Mouse (Mus musculus) liver, postnatal 0 days (tissue): ENCODE measurements around the gene Coq4. TPM values are rescaled to one million over a fixed set of nuclear protein-coding genes. Genes with fewer than 3 reads are reported as not detected.

ENCODE experiments used
- ATAC-seq: fragments of 200-750 bp; cut with Nextera tagmentation; 2 replicates; pipeline ENCODE4 v1.8.0; 2017; ENCODE audit warnings: mild to moderate bottlenecking, moderate library complexity
- DNase-seq: peaks from one replicate; pipeline ENCODE4 v3.0.0-alpha.2; 2016
- H3K27ac ChIP-seq: fragments of 300-500 bp; sonication (generic); 2 replicates; pipeline ENCODE4 v1.5.1; 2014; ENCODE audit warnings: antibody characterized with exemption, moderate library complexity, mild to moderate bottlenecking, low read depth
- H3K27me3 ChIP-seq: fragments of 300-500 bp; sonication (generic); 2 replicates; pipeline ENCODE4 v1.6.1; 2014; ENCODE audit warnings: low read length, control low read depth, mixed read lengths; ENCODE audit not compliant: insufficient read depth
- H3K36me3 ChIP-seq: fragments of 300-500 bp; sonication (generic); replicated peaks from 2 replicates; pipeline ENCODE4 v1.6.1; 2014; ENCODE audit warnings: mild to moderate bottlenecking, control low read depth, low read length, moderate library complexity, mixed read lengths; ENCODE audit not compliant: insufficient read depth
- H3K4me1 ChIP-seq: fragments of 300-500 bp; sonication (generic); 2 replicates; pipeline ENCODE4 v1.6.1; 2014; ENCODE audit warnings: antibody characterized with exemption, mild to moderate bottlenecking, control low read depth; ENCODE audit not compliant: insufficient read depth
- H3K4me2 ChIP-seq: fragments of 300-500 bp; sonication (generic); 2 replicates; pipeline ENCODE4 v1.6.1; 2014; ENCODE audit warnings: low read depth, mild to moderate bottlenecking, low read length, moderate library complexity, mixed read lengths
- H3K4me3 ChIP-seq: fragments of 300-500 bp; sonication (generic); 2 replicates; pipeline ENCODE4 v1.5.1; 2014; ENCODE audit warnings: low read depth, low read length
- H3K9ac ChIP-seq: fragments of 300-500 bp; sonication (generic); replicated peaks from 2 replicates; pipeline ENCODE4 v1.6.1; 2014; ENCODE audit warnings: mild to moderate bottlenecking, moderate library complexity
- H3K9me3 ChIP-seq: fragments of 300-500 bp; sonication (generic); 2 replicates; pipeline ENCODE4 v1.6.1; 2016; ENCODE audit warnings: mild to moderate bottlenecking, control low read depth, low read length, mixed read lengths
- CTCF ChIP-seq: sonication (generic); IDR thresholded peaks from 2 replicates; pipeline ENCODE4 v1.5.1; 2016; ENCODE audit warnings: antibody characterized with exemption, low read depth
- EP300 ChIP-seq: IDR thresholded peaks from 2 replicates; pipeline ENCODE4 v1.6.1; 2016; ENCODE audit warnings: antibody characterized with exemption, low read depth, mild to moderate bottlenecking
- WGBS: fragments of 180-500 bp; shearing (Covaris S2); extraction: QIAGEN DNeasy Blood & Tissue Kit; methylation state at CpG from one replicate; pipeline ENCODE4 v1.1.7; 2014; ENCODE audit not compliant: insufficient replicate concordance; 5-methylcytosine and 5-hydroxymethylcytosine counted together
- polyA plus RNA-seq: library from polyadenylated mRNA; unstranded; fragments of >200 nt; fragmentation: Nextera tagmentation; extraction: Ambion mirVana; gene quantifications from 2 replicates; pipeline ENCODE4 v1.2.1, GENCODE M21; 2015

Coq4 gene
- polyA plus RNA-seq, 1 experiment from 2014 or later, result 7.2 TPM

DNA sequence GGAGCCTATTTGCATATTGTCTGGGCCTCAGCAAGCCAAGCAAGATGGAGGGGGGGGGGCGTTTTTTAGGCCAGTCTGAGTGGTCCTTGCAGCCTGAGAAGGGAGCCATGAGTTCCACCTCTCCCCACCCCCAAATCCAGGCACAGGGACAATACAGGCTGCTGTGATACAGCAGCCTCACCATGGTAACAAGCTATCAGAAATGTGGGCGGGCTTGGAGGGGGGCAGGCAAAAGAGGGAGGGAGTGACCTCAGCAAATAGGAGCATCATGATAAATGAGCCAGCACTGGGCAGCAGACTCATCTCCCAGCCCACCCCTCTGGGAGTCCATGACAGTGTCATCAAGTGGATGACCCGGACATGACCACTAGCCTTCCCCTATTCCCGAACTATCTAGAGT is 52.2 kb downstream of the Coq4 start:
- Histone ChIP-seq H3K4me2 (no peak overlapping the region), H3K4me3 (no peak overlapping the region), H3K36me3 (peaks cover 19% of the 10 kb centered on the region; the same call in 1 of the 2 replicates), H3K9ac (no peak overlapping the region), H3K27me3 (no peaks in the 10 kb centered on the region), H3K9me3 (no peaks in the 10 kb centered on the region), H3K27ac (no peak overlapping the region), H3K4me1 (no peaks in the 10 kb centered on the region)
- 62% methylated on average over 4 of the region's 4 CpGs for WGBS
- no peak for TF ChIP-seq EP300
- TF ChIP-seq CTCF, result no peak
- ATAC-seq (no peak), DNase-seq (no peak)

DNA sequence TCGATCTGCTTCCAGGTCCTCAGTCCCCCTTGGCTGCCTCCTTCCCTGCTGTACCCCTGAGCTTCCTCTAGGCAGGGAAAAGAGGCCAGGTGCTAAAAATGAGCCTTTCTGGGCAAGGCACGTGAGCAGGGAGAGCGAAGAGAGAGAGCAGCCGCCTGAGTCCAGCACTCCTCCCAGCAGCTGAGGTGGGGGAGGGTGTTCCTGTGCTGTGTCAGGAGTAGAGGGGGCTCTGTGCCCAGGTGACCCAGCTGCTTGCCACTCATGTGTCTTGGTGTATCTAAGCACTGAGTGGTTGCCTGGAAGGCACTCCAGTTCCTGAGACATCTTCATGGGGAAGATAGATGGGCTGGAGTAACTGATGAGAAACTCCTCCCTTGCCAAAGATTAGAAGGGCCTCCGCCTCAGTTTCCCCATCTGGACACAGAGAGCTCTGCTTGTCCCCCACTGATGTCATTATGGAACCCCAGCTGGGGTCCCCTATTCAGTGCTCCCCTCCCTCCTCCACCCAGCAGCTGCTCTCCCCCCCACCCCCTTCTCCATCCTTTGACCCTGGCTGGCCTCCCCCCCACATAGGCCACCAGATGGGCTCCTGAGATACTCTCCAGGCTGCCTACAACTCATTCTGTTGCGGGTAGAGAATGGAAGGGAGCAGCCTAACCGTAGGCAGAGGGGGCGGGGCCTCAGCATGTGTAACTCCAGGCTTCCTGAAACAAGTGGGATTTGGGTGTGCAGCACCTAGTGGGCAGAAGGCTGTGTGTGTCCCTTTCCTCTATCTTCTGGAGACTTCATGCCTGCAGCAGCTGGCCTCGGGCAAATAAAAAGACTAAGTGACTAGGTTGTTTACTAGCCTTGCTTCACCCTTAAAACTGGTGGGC is 56.2 kb downstream of the Coq4 start:
- Histone ChIP-seq H3K4me1 (peaks cover 2% of the 10 kb centered on the region), H3K27ac (no peak overlapping the region), H3K27me3 (peaks cover 13% of the 10 kb centered on the region; the same call in 1 of the 2 replicates), H3K9ac (no peak overlapping the region), H3K36me3 (peaks cover 14% of the 10 kb centered on the region; the same call in 1 of the 2 replicates), H3K4me3 (no peak overlapping the region), H3K4me2 (no peak overlapping the region), H3K9me3 (no peaks in the 10 kb centered on the region)
- WGBS, result 78% methylated on average over 9 of the region's 9 CpGs
- ATAC-seq (no peak), DNase-seq (no peak)
- TF ChIP-seq EP300 (no peak), CTCF (no peak)

DNA sequence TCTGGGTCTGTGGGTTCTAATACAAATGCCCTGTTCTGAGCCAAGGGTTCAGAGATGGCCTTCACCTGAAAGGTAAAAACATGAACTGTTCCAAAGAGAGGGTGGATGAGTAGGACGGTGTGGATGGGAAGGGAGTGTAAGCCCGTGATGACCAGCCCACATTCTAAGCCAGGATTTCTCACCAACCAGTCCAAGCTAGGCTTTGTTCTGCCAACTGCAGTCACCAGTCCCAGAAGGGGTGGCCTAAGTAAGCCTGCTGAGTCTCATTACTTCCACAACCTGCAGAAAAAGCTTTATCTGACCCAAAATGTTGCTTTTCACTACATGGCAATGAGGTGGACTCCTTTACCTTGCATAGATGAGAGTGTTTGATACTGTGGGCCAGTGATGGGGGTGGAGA is 56.8 kb downstream of the Coq4 start:
- peaks cover 13% of the 10 kb centered on the region; the same call in 1 of the 2 replicates for H3K27me3 ChIP-seq
- no peak overlapping the region for H3K4me3 ChIP-seq
- H3K4me1 ChIP-seq, result peaks cover 2% of the 10 kb centered on the region
- DNase-seq, result no peak
- no peak for ATAC-seq
- H3K36me3 ChIP-seq, result peaks cover 14% of the 10 kb centered on the region; the same call in 1 of the 2 replicates
- no peak overlapping the region for H3K9ac ChIP-seq
- H3K27ac ChIP-seq, result no peak overlapping the region
- 90% methylated on average over 2 of the region's 2 CpGs for WGBS
- no peaks in the 10 kb centered on the region for H3K9me3 ChIP-seq
- no peak for TF ChIP-seq EP300
- no peak for TF ChIP-seq CTCF
- H3K4me2 ChIP-seq, result no peak overlapping the region

DNA sequence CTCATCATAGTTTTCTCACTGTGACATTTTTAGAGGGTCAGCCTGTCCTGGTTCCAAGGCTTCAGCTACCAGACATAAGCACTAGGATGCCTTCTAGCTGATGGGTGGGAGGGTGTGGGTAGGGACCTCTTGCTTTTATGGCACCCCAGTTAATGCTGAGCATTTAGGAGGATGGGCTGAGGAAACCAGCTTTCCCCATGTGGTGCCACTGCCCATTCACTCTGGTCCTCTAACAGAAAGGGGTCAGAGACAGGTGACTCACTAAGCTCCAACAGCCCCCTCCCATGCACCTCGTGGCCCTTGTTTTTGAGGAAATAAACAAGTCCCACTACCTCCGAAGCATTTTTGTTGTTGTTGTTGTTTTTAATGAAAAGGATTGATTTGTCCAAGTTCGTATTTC is 57.4 kb downstream of the Coq4 start:
- Histone ChIP-seq H3K4me2 (no peak overlapping the region), H3K4me1 (peaks cover 2% of the 10 kb centered on the region), H3K27me3 (peaks cover 13% of the 10 kb centered on the region; the same call in 1 of the 2 replicates), H3K36me3 (peaks cover 14% of the 10 kb centered on the region; the same call in 1 of the 2 replicates), H3K27ac (no peak overlapping the region), H3K9ac (no peak overlapping the region), H3K9me3 (no peaks in the 10 kb centered on the region), H3K4me3 (no peak overlapping the region)
- WGBS, result 55% methylated on average over 3 of the region's 3 CpGs
- TF ChIP-seq EP300 (no peak), CTCF (no peak)
- DNase-seq, result no peak
- no peak for ATAC-seq

DNA sequence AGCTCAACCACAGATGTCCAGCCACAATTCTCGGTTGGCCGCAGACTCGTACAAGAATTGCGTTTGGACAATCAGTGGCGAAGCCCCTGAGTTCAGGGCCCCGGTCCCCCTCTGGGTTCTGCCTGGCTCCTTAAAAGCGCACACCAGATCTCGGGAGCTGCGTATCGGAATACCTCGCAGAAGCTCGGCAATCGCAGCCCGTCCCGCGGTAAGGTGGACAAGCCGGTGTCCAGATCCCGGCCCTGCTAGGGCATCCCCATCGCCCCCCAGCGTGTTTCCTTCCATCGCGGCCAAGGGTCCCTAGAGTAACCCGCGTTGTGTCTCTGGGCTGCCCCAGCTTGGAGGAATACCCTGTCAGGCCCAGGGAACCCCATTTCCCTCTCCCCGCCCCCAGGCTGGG is 58.3 kb downstream of the Coq4 start:
- WGBS, result 50% methylated on average over 25 of the region's 25 CpGs
- Histone ChIP-seq H3K4me3 (no peak overlapping the region), H3K4me1 (peaks cover 2% of the 10 kb centered on the region), H3K36me3 (peaks cover 14% of the 10 kb centered on the region; the same call in 1 of the 2 replicates), H3K9me3 (no peaks in the 10 kb centered on the region), H3K27me3 (peaks cover 13% of the 10 kb centered on the region; the same call in 1 of the 2 replicates), H3K4me2 (no peak overlapping the region), H3K9ac (no peak overlapping the region), H3K27ac (no peak overlapping the region)
- TF ChIP-seq CTCF (no peak), EP300 (no peak)
- ATAC-seq (no peak), DNase-seq (no peak)

DNA sequence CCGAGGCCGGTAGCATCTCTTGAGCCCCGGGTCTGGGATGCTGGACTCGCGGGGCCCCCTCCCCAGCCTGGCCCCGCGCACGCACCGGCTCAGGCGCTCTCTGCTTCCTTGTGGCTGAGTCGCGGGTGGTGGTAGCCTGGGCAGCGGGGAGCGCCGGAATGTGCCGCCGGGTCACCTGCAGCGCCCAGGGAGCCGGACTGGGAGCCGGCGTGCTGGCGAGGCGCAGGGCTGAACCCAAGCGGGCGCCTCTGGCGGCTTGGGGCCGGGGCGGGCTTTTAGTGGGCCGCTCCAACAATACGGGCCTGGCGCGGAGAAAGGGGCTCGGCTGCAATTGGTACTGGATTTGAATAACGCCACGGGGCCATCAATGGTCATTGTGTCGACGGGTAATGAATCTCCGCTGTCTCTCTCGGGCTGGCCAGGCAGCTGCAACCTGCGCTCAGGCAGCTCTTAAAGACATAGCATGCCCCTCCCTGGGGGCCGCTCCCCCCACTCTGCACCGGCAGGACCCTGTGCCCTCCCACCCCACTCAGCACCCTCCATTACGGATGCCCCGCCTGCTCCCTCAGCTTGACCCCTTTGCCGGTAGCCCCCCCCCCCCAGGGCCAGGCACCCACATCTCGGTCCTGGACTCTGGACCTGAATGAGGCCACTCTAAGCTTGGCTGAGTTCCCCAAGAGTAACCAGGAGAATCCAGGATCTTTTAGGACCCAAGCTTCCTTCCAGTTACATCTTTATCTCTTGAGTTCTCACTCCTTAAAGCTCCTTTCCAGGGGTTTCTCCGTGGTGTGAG is 59.0 kb downstream of the Coq4 start:
- H3K4me2 ChIP-seq, result no peak overlapping the region; the same call in 1 of the 2 replicates
- no peak for ATAC-seq
- WGBS, result 34% methylated on average over 46 of the region's 47 CpGs

More for the DNA sequence above, 59.0 kb downstream of the Coq4 start:
- no peak overlapping the region for H3K9ac ChIP-seq
- DNase-seq, result no peak
- H3K4me1 ChIP-seq, result peaks cover 2% of the 10 kb centered on the region
- peaks cover 14% of the 10 kb centered on the region; the same call in 1 of the 2 replicates for H3K36me3 ChIP-seq
- no peak overlapping the region for H3K4me3 ChIP-seq
- TF ChIP-seq EP300 (no peak), CTCF (no peak)
- H3K27ac ChIP-seq, result no peak overlapping the region
- no peaks in the 10 kb centered on the region for H3K9me3 ChIP-seq
- H3K27me3 ChIP-seq, result peaks cover 13% of the 10 kb centered on the region; the same call in 1 of the 2 replicates
